Mouse (Mus musculus): Measurements from ENCODE around the gene Mrpl20.

Mrpl20 gene

GRCm38 (mm10) chr4:155831831-155832230 is 29.2 kb downstream of the Mrpl20 start:
- DNase-seq (ENCODE audit: low spot score): no peak

GRCm38 (mm10) chr4:155832321-155832720 is 29.6 kb downstream of the Mrpl20 start:
- DNase-seq (ENCODE audit: low spot score): no peak

- no peak for DNase-seq (ENCODE audit: low spot score)
Measured at GRCm38 (mm10) chr4:155833234-155833633, 30.6 kb downstream of the Mrpl20 start.

GRCm38 (mm10) chr4:155833836-155834235 is 31.2 kb downstream of the Mrpl20 start:
- peak; percentile 77 for DNase-seq (ENCODE audit: low spot score)

- no peak for DNase-seq (ENCODE audit: low spot score)
Measured at GRCm38 (mm10) chr4:155837404-155838010, 34.8 kb downstream of the Mrpl20 start.

- no peak for DNase-seq (ENCODE audit: low spot score)
Measured at GRCm38 (mm10) chr4:155838187-155839153, 35.8 kb downstream of the Mrpl20 start.

GRCm38 (mm10) chr4:155839483-155839910 is 36.8 kb downstream of the Mrpl20 start, which contains the start of gene Mxra8:
TSS of gene Mxra8 (plus strand) at chr4:155839680.
- peak; percentile 67 for DNase-seq (ENCODE audit: low spot score)

- DNase-seq (ENCODE audit: low spot score): no peak
Measured at GRCm38 (mm10) chr4:155840076-155841002, 37.7 kb downstream of the Mrpl20 start.

- DNase-seq (ENCODE audit: low spot score): peak; percentile 50
Measured at GRCm38 (mm10) chr4:155841003-155841454, 38.4 kb downstream of the Mrpl20 start.

GRCm38 (mm10) chr4:155841651-155842270 is 39.1 kb downstream of the Mrpl20 start:
- no peak for DNase-seq (ENCODE audit: low spot score)

GRCm38 (mm10) chr4:155843231-155843630 is 40.6 kb downstream of the Mrpl20 start:
- DNase-seq (ENCODE audit: low spot score): no peak

- DNase-seq (ENCODE audit: low spot score): peak; percentile 99
Measured at GRCm38 (mm10) chr4:155846871-155847578, 44.3 kb downstream of the Mrpl20 start, which contains the start of gene Dvl1. TSS of gene Dvl1 (plus strand) at chr4:155847402.

- peak; percentile 42 for DNase-seq (ENCODE audit: low spot score)
Measured at GRCm38 (mm10) chr4:155847591-155848352, 45.1 kb downstream of the Mrpl20 start.

GRCm38 (mm10) chr4:155848434-155849095 is 45.9 kb downstream of the Mrpl20 start:
- DNase-seq (ENCODE audit: low spot score): no peak

- no peak for DNase-seq (ENCODE audit: low spot score)
Measured at GRCm38 (mm10) chr4:155849391-155849790, 46.7 kb downstream of the Mrpl20 start.

- DNase-seq (ENCODE audit: low spot score): no peak
Measured at GRCm38 (mm10) chr4:155849792-155850451, 47.2 kb downstream of the Mrpl20 start.

GRCm38 (mm10) chr4:155851368-155851767 is 48.7 kb downstream of the Mrpl20 start:
- DNase-seq (ENCODE audit: low spot score): no peak

- DNase-seq (ENCODE audit: low spot score): no peak
Measured at GRCm38 (mm10) chr4:155851951-155852411, 49.3 kb downstream of the Mrpl20 start.

- no peak for DNase-seq (ENCODE audit: low spot score)
Measured at GRCm38 (mm10) chr4:155853421-155853820, 50.7 kb downstream of the Mrpl20 start.

Measured in urinary bladder, postnatal 25 days (tissue).